Mouse (Mus musculus) kidney, postnatal 10 days (tissue): ENCODE measurements at regions not wholly inside any gene's neighbourhood (a gene's known extent, or its start where the extent isn't known, plus 50 kb on each side); places are given as distances from the start of the nearest gene placed in this dataset.
A peak's percentile ranks its signal among the peaks of the same experiment; 100 is the strongest.

Source experiments
- DNase-seq: peaks from one replicate; pipeline ENCODE4 v3.0.0; 2021; ENCODE audit warnings: mixed read lengths

DNA sequence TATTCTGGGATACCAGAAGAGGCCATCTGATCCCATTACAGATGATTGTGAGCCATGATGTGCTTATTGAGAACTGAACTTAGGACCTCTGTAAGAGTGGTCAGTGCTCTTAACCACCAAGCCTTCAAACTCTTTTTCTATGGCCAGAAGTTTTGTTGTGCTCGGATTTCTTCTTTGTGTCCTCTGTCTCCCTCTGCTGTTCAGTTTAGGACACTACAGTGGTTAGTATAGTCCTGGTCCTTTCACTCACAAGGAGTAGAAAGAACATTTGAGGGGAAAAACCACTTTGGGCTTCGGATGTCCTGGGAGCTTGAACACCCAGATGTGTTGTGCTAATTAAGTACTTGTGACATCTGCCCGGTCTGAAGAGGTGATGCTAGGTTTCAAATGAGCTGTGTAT is 310.4 kb upstream of the Stxbp6 start:
- DNase-seq, result peak; percentile 6
